Mouse (Mus musculus) liver, embryonic 14.5 days (tissue): ENCODE measurements around the gene Sox9.

ENCODE experiments used
- CTCF ChIP-seq: IDR thresholded peaks from 2 replicates; pipeline ENCODE4 v1.5.1; 2016; ENCODE audit warnings: antibody characterized with exemption, low read depth, control low read depth
- EP300 ChIP-seq: IDR thresholded peaks from 2 replicates; pipeline ENCODE4 v1.6.1; 2016; ENCODE audit warnings: antibody characterized with exemption, low read depth

DNA sequence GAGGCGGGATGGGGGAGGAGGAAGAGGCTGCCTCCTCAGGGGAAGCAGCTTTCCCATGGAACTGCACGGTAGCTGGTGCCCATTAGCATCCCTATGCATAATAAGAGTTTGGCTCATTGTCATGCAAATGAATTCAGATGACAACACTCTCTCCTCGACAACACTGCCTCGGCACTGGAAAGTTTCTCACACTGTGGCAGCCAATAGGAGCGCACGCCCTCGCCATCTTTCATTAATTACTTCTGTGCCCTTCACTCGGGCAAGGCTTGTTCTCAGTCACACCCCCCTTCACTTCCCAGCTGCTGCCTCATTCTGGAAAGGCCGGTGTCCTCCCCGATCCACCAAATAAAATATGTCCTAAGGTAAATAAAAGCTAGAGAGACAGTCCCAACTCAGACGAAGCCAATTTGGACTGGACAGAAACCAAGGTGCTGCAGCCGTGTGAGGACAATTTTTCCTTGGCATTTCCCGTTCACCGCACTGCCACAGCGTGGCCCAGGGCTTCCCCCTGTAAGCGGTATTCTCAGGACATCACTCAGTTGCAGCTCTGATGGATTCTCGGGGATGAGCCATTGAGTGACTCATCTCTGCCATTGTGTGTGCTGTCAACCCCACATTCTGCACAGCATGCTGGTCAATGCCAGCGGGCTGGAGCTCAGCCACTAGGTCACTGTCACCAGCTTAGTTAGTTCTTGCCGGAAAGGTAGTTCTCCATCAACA is 29.3 kb downstream of the Sox9 start:
- TF ChIP-seq CTCF = no peak
- no peak for TF ChIP-seq EP300
